Mouse (Mus musculus) gastrocnemius, adult 8-10 months (tissue): ENCODE measurements around the gene Arhgef10l. TPM values are rescaled to one million over a fixed set of nuclear protein-coding genes. Genes with fewer than 3 reads are reported as not detected.

Experiments used
- DNase-seq, 2 experiments: peaks; one replicate each; pipeline ENCODE4 v3.0.0; 2022; ENCODE audit warnings: low spot score in 2 of 2
- total RNA-seq, 4 experiments: library from RNA; stranded (reverse); gene quantifications; 2 replicates each; pipeline ENCODE4 v1.2.4; 2022

The Arhgef10l gene
- total RNA-seq: 10 to 100 TPM; 50.0 to 66.3 (median 54.8) TPM

DNA sequence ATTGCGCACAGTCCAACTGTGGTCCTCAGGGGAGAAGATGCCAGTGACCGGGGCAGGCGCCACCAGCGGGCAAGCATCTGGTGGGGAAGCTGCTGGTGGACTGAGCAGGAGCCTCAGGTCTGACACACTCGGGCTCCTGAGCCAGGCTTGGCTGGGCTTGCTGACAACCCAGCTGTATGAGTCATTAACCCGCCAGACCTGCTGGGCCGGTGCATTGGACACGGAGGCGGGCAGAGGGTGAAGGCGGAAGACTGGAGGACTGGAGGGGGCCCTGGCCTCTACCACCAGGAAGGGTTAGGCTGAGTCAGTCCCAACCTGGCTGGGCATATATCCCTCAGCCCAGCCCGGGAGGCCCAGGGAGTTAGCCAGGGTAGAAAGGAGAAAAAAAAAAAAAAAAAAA is at the start of gene Arhgef10l:
Arhgef10l (minus strand) TSS at position 253 of the 400 bp plus-strand sequence.
- DNase-seq: no peak

GRCm38 (mm10) chr4:140714586-140714985 is 48.8 kb upstream of the Arhgef10l start:
- no peak for DNase-seq

GRCm38 (mm10) chr4:140713480-140714365 is 47.9 kb upstream of the Arhgef10l start:
- DNase-seq: peak; percentile 95 to 97

GRCm38 (mm10) chr4:140711360-140711759 is 45.5 kb upstream of the Arhgef10l start:
- DNase-seq: peak; percentile 60 to 72

- DNase-seq: no peak
These were observed 45.0 kb upstream of the Arhgef10l start for GRCm38 (mm10) chr4:140710781-140711180.

DNA sequence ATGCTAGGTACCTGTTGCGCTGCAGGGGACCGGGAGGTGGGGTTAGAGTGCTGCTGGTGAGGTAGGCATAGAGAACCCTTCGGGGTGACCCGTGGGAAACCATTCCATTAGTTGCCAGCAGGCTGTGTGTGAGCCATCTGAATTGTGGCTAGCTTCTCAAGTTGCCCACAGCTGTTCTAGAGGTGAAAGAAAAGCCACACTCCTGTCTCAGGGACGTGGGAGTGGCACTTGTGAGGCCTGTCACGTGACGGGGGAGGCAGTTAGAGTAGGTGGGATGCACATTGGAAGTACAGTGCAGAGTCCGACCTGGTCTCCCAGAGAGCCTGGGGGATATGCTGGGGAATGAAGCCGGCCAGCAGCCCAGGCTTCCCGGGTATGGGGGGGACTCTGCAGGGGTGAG is 43.8 kb upstream of the Arhgef10l start:
- DNase-seq: no peak

GRCm38 (mm10) chr4:140709111-140709510 is 43.3 kb upstream of the Arhgef10l start:
- DNase-seq: no peak

DNA sequence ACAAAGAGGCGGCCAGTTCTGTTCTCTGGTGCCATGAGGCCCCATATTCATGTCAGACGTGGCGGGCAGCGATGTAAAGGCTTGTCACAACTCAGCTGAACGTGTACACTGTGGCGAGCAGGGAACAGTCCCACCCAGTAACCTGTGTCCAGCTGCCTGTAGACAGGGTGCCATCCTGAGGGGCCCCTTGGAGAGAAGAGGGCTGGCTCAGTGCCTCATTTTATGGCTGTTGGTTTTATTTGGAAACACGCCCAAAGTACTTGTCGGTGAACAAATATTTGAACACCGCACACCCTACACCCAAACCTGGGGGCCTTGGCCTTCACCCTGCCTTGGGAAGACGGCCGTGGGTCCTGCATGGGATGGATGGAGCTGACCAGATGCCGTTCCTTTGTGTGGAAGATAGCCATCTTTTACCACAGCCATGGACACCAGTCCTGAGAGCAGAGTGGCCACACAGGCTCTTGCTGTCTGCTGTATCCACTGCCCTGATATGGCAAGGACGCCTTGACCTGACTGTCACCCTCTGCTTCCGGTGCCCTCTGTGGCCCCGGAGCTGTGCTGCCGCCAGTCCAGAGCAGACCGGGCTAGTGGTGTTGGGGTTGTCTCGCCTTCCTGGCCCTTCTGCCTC is 42.6 kb upstream of the Arhgef10l start:
- DNase-seq: no peak

DNA sequence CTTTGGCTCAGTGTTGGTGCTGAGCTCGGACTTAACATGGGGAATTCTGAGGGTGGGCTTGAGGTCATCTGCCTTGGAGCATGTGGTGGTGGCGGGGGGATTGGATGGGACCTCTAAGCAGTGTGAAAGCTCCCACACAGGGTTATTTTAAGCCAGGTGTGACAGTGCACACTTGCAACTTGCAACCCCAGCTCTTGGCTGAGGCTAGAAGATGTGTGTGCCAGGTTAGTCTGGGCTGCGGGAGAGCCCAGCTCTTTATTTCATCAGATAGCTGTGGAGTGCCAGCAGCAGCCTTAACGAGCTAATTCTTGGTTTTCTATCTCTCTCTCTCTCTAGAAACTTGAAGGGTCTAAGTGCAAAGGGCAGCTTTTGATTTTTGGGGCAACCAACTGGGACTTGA is 41.8 kb upstream of the Arhgef10l start:
- peak; percentile 42 to 55 for DNase-seq

DNA sequence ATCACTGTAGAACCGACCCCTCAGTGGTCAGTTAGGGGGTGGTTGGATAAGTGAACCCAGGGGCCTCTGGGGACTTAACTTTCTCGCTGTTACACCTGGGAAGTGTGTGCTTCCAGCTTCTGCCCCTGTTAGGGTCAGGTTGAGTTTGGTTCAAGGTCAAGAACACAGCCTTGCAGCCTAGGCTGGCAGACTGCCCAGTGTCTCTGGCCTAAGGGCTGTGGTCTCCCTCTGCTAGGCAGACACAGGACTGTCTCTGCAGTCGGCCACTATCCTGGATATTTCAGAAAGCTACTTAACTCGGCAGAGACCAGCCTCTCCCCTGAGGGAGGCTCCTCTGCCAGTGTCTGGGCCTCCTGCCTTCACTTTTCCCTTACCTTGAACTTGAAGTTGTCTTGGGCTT is 38.4 kb upstream of the Arhgef10l start:
- no peak for DNase-seq

- no peak for DNase-seq
These were observed 37.8 kb upstream of the Arhgef10l start for GRCm38 (mm10) chr4:140703636-140704035.

GRCm38 (mm10) chr4:140702611-140703327 is 37.0 kb upstream of the Arhgef10l start:
- peak; percentile 70 to 80 for DNase-seq

DNA sequence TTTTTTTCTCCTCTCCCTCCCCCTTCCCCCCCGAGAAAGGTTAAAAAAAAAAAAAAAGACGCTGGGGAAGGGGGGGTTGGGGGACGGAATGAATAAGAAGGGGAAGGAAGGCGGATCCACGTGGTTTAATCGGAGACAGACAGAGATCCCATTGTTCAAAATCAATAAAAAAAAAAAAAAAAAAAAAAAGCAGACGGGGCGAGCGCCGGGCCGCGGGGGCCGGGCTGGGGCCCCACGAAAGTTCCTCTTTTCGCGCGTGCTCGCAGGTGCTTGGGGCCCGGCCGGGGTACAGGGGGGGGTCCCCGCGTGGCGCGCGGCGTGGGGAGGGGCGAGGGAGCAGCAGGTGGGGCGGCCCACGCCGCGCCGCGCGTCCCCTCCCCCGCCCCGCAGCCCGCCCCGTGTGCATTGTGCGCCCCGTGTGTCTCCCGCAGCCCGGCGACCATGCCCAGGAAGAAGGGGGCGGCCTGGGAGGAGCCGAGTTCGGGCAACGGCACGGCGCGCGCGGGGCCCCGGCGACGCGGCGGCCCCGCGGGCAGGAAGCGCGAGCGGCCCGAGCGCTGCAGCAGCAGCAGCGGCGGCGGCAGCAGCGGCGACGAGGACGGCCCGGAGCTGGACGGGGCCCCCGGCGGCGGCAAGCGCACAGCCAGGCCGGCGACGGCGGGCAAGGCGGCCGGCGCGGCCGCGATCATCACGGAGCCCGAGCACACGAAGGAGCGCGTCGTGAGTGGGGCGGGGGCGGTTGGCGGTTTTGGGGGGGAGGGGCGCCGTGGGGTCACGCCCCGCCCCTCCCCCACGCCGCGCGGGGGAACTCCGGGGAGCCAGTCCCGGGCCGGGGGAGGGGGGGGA is 36.1 kb upstream of the Arhgef10l start:
- DNase-seq: no peak

DNA sequence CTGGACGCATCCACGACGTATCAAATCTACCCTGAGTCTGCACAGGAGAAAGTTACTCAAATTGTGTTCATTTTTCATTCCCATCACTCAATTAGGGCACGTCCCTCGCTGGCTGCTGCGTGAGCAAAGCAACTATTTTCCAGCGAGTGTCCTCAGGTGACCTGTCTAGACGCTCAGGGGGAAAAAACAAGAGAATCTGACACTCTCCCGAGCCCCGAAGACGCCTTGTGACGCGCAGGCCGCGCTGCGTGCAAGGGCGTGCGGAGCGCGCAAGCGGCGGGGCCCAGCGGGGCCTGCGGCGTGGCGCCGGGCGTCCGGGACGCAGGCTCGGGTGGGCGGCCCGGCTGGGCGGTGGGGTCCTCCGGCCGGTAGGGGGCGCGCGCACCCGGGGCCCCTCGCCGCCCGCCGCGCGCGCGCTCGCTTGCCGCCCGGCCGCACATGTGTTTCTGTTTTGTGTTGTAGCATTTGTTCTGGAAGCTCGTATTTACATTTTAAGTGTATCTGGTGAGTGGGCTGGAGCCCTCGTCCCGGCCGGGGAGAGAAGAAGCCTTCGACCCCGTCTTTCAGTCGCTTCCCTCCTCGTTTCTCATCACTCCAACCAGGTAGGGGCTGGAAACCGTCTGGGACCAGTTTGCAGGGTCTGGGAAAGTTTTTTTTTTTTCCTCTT is 35.4 kb upstream of the Arhgef10l start:
- DNase-seq: peak; percentile 66 to 75

- no peak for DNase-seq
These were observed 34.6 kb upstream of the Arhgef10l start, which contains the start of gene Rcc2 for GRCm38 (mm10) chr4:140700269-140701018. Gene Rcc2, plus strand, starts transcription at chr4:140700541.

GRCm38 (mm10) chr4:140699441-140700127 is 33.8 kb upstream of the Arhgef10l start:
- peak; percentile 39 to 59 for DNase-seq

GRCm38 (mm10) chr4:140695675-140696585 is 30.1 kb upstream of the Arhgef10l start:
- DNase-seq: no peak

- DNase-seq: no peak
These were observed 29.3 kb upstream of the Arhgef10l start for GRCm38 (mm10) chr4:140695146-140695545.
